Mouse (Mus musculus): ENCODE results near the gene Syna. TPM values are rescaled to one million over a fixed set of nuclear protein-coding genes. Genes with fewer than 3 reads are reported as not detected.

Gene Syna
- total and polyA plus RNA-seq, 2 experiments from 2014 or later, result 0.97 TPM; not detected in 1

GRCm38 (mm10) chr5:134579135-134579534, 19.2 kb upstream of the Syna start:
- DNase-seq (no peak), ATAC-seq (no peak)
- TF ChIP-seq CTCF (IDR thresholded peaks at IDR 0.05; ENCODE audit: low read depth), result no peak
- Histone ChIP-seq H3K27ac (ENCODE audit: low read depth, low read length) (no peak overlapping the region), H3K36me3 (ENCODE audit: insufficient read depth) (no peaks in the 10 kb centered on the region), H3K9me3 (ENCODE audit: low read length) (no peaks in the 10 kb centered on the region), H3K4me1 (ENCODE audit: insufficient read depth) (peaks cover 5% of the 10 kb centered on the region; the same call in 1 of the 2 replicates), H3K9ac (no peak overlapping the region), H3K27me3 (ENCODE audit: insufficient read depth, low read length) (no peaks in the 10 kb centered on the region), H3K4me3 (ENCODE audit: low read depth, low read length) (no peak overlapping the region), H3K4me2 (ENCODE audit: low read depth) (no peak overlapping the region)
- 58% methylated on average over 3 of the region's 3 CpGs for WGBS

- 87% methylated on average over 7 of the region's 7 CpGs for WGBS
- H3K9ac ChIP-seq, result no peak overlapping the region
- no peaks in the 10 kb centered on the region for H3K36me3 ChIP-seq (ENCODE audit: insufficient read depth)
- H3K4me2 ChIP-seq (ENCODE audit: low read depth), result no peak overlapping the region
- ATAC-seq, result no peak
- H3K4me3 ChIP-seq (ENCODE audit: low read depth, low read length), result no peak overlapping the region
- TF ChIP-seq CTCF (IDR thresholded peaks at IDR 0.05; ENCODE audit: low read depth), result no peak
- no peaks in the 10 kb centered on the region for H3K9me3 ChIP-seq (ENCODE audit: low read length)
- H3K27ac ChIP-seq (ENCODE audit: low read depth, low read length), result no peak overlapping the region
- H3K4me1 ChIP-seq (ENCODE audit: insufficient read depth), result 0 out of 2 replicates have a peak, but pooled peaks cover 1% of the 10 kb centered on the region
- no peak for DNase-seq
- H3K27me3 ChIP-seq (ENCODE audit: insufficient read depth, low read length), result no peaks in the 10 kb centered on the region
These were observed 17.6 kb upstream of the Syna start for GRCm38 (mm10) chr5:134577534-134577933.

GRCm38 (mm10) chr5:134576517-134577220, 16.7 kb upstream of the Syna start:
- Histone ChIP-seq H3K4me1 (ENCODE audit: insufficient read depth) (peaks cover 8% of the 10 kb centered on the region; the same call in 1 of the 2 replicates), H3K4me2 (ENCODE audit: low read depth) (no peak overlapping the region), H3K4me3 (ENCODE audit: low read depth, low read length) (no peak overlapping the region), H3K27ac (ENCODE audit: low read depth, low read length) (no peak overlapping the region), H3K9ac (no peak overlapping the region), H3K27me3 (ENCODE audit: insufficient read depth, low read length) (no peaks in the 10 kb centered on the region), H3K36me3 (ENCODE audit: insufficient read depth) (no peaks in the 10 kb centered on the region), H3K9me3 (ENCODE audit: low read length) (no peaks in the 10 kb centered on the region)
- DNase-seq, result no peak
- ATAC-seq, result no peak
- TF ChIP-seq CTCF (IDR thresholded peaks at IDR 0.05; ENCODE audit: low read depth), result no peak
- WGBS, result 75% methylated on average over 14 of the region's 14 CpGs

- H3K4me3 ChIP-seq (ENCODE audit: low read depth, low read length), result no peak overlapping the region
- H3K4me2 ChIP-seq (ENCODE audit: low read depth), result no peak overlapping the region
- peaks cover 8% of the 10 kb centered on the region; the same call in 1 of the 2 replicates for H3K4me1 ChIP-seq (ENCODE audit: insufficient read depth)
- no peaks in the 10 kb centered on the region for H3K27me3 ChIP-seq (ENCODE audit: insufficient read depth, low read length)
- DNase-seq (no peak), ATAC-seq (no peak)
- no peak overlapping the region for H3K9ac ChIP-seq
- no peaks in the 10 kb centered on the region for H3K9me3 ChIP-seq (ENCODE audit: low read length)
- WGBS, result 96% methylated on average over 5 of the region's 5 CpGs
- H3K36me3 ChIP-seq (ENCODE audit: insufficient read depth), result no peaks in the 10 kb centered on the region
- TF ChIP-seq CTCF (IDR thresholded peaks at IDR 0.05; ENCODE audit: low read depth), result no peak
- no peak overlapping the region for H3K27ac ChIP-seq (ENCODE audit: low read depth, low read length)
These were observed 15.9 kb upstream of the Syna start for GRCm38 (mm10) chr5:134575833-134576232.

DNA sequence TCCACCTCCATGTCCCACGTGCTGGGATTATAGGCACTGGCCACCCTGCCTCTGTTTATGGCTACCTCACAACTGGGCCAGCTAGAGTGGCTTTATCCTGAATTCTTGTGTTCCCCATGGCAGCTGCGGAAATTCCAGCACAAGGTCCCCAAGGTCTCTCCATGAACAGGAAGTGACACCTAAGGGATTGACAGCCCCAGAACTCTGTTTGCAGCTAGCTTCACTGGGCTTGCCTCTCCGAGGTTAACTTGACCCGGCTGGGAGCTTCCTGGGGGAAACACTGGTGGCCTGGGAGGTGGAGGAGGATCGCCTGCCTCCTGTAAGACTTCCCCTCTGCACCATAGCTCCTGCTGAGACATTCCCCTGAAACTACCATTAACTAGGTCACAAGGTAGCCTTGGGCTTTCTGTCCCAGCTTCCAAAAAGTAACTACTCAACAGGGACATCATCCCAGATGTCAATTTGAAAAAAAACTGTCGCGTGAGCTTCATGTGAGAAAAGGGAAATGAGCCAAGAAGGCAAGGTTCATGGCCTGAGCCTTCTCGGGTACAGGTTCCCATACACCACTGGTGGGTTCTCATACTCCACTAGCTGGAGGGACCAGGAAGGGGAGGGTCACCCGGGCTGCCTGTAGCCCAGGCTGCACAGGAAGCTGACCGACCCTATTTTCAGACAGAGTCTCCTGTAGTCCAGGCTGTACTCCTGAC, 12.7 kb upstream of the Syna start:
- Histone ChIP-seq H3K4me3 (ENCODE audit: low read depth, low read length) (peak overlapping the region; percentile 52; the same call in 1 of the 2 replicates), H3K9me3 (ENCODE audit: low read length) (no peaks in the 10 kb centered on the region), H3K9ac (no peak overlapping the region), H3K36me3 (ENCODE audit: insufficient read depth) (no peaks in the 10 kb centered on the region), H3K27ac (ENCODE audit: low read depth, low read length) (peak overlapping the region; percentile 57; the same call in 1 of the 2 replicates), H3K27me3 (ENCODE audit: insufficient read depth, low read length) (no peaks in the 10 kb centered on the region), H3K4me1 (ENCODE audit: insufficient read depth) (peaks cover 8% of the 10 kb centered on the region; the same call in 1 of the 2 replicates), H3K4me2 (ENCODE audit: low read depth) (peak overlapping the region; percentile 84)
- TF ChIP-seq CTCF (IDR thresholded peaks at IDR 0.05; ENCODE audit: low read depth), result no peak
- WGBS, result 40% methylated on average over 10 of the region's 10 CpGs
- DNase-seq (no peak), ATAC-seq (no peak)

GRCm38 (mm10) chr5:134571730-134572507, 11.9 kb upstream of the Syna start:
- 3% methylated on average over 23 of the region's 23 CpGs for WGBS
- TF ChIP-seq CTCF (IDR thresholded peaks at IDR 0.05; ENCODE audit: low read depth), result no peak
- DNase-seq, result peak; percentile 80

More at GRCm38 (mm10) chr5:134571730-134572507, 11.9 kb upstream of the Syna start:
- Histone ChIP-seq H3K9me3 (ENCODE audit: low read length) (no peaks in the 10 kb centered on the region), H3K27ac (ENCODE audit: low read depth, low read length) (peak overlapping the region; percentile 57; the same call in 1 of the 2 replicates), H3K27me3 (ENCODE audit: insufficient read depth, low read length) (no peaks in the 10 kb centered on the region), H3K4me1 (ENCODE audit: insufficient read depth) (peaks cover 8% of the 10 kb centered on the region; the same call in 1 of the 2 replicates), H3K9ac (peak overlapping the region; percentile 58), H3K4me2 (ENCODE audit: low read depth) (peak overlapping the region; percentile 84), H3K4me3 (ENCODE audit: low read depth, low read length) (peak overlapping the region; percentile 52), H3K36me3 (ENCODE audit: insufficient read depth) (no peaks in the 10 kb centered on the region)
- ATAC-seq, result peak; percentile 88

All from forebrain, postnatal 0 days (tissue).